ENCODE assay signal across 9 mouse cellular contexts in genomic region chr17:90007438-90008109, GRCm38 (mm10).
DNase-seq lines count a peak whose midpoint lies in the region; ATAC-seq lines count a peak whose summit lies in the region.
"Had no signal": no experiment of that assay in that cellular context is flagged by ENCODE, and none has a peak within 500 bp of the region (broad histone marks: within the 10 kb centered on the region; RNA-seq: fewer than 3 reads in every experiment).

No protein-coding gene starts in this region.

- H3K4me2 ChIP-seq in kidney, embryonic 15.5 days, result no peak overlapping the region
- no peak overlapping the region for H3K4me2 ChIP-seq in forebrain, embryonic 15.5 days (replicated peaks)
- H3K4me2 ChIP-seq: embryonic facial prominence, embryonic 15.5 days had no signal

- H3K9ac ChIP-seq in kidney, embryonic 15.5 days, result no peak overlapping the region
- no peak overlapping the region for H3K9ac ChIP-seq in forebrain, embryonic 15.5 days (replicated peaks)
- H3K9ac ChIP-seq: embryonic facial prominence, embryonic 15.5 days had no signal

- no peak for ATAC-seq in kidney, embryonic 15.5 days (replicated peaks; ENCODE audit: low FRiP score)
- peak; percentile 61 for ATAC-seq in forebrain, embryonic 15.5 days (replicated peaks)

- H3K9me3 ChIP-seq in kidney, embryonic 15.5 days (replicated peaks), result no peaks in the 10 kb centered on the region
- no peaks in the 10 kb centered on the region for H3K9me3 ChIP-seq in forebrain, embryonic 15.5 days
- H3K9me3 ChIP-seq: embryonic facial prominence, embryonic 15.5 days had no signal

- no peak overlapping the region for H3K4me3 ChIP-seq in kidney, embryonic 15.5 days (replicated peaks)
- H3K4me3 ChIP-seq in forebrain, embryonic 15.5 days, result no peak overlapping the region
- H3K4me3 ChIP-seq: embryonic facial prominence, embryonic 15.5 days had no signal

- no peaks in the 10 kb centered on the region for H3K4me1 ChIP-seq in kidney, embryonic 15.5 days
- H3K4me1 ChIP-seq in forebrain, embryonic 15.5 days, result peaks cover 6% of the 10 kb centered on the region
- H3K4me1 ChIP-seq: embryonic facial prominence, embryonic 15.5 days had no signal

- WGBS in kidney, embryonic 15.5 days, result 63% methylated on average over 5 of the region's 5 CpGs
- WGBS in forebrain, embryonic 15.5 days, result 45% methylated on average over 5 of the region's 5 CpGs

- no peaks in the 10 kb centered on the region for H3K27me3 ChIP-seq in kidney, embryonic 15.5 days
- no peaks in the 10 kb centered on the region for H3K27me3 ChIP-seq in forebrain, embryonic 15.5 days
- H3K27me3 ChIP-seq: embryonic facial prominence, embryonic 15.5 days had no signal

- H3K27ac ChIP-seq in kidney, embryonic 15.5 days, result no peak overlapping the region
- no peak overlapping the region for H3K27ac ChIP-seq in forebrain, embryonic 15.5 days (replicated peaks)
- H3K27ac ChIP-seq: embryonic facial prominence, embryonic 15.5 days had no signal

- peak; percentile 13 for DNase-seq in kidney, postnatal 10 days
- DNase-seq in adrenal gland, postnatal 36 days, result peak; percentile 1 to 38
- DNase-seq in left cerebral cortex, postnatal 36 days (ENCODE audit: low spot score in 2 of 2), result peak; percentile 11
- DNase-seq in thymus, postnatal 36 days, result no peak
- DNase-seq in ovary, postnatal 14 days (ENCODE audit: low spot score), result no peak
- DNase-seq in lung, postnatal 4 days, result no peak

- H3K36me3 ChIP-seq in kidney, embryonic 15.5 days, result no peaks in the 10 kb centered on the region
- H3K36me3 ChIP-seq in forebrain, embryonic 15.5 days, result no peaks in the 10 kb centered on the region
- H3K36me3 ChIP-seq: embryonic facial prominence, embryonic 15.5 days had no signal

- intact Hi-C loops in left cerebral cortex, postnatal 36 days (cut with DNase I), result no loop called here

Comparison
In these comparisons a context has a peak if more than half of its experiments do, and no peak if none do; other contexts are left out.
1. DNase-seq: peak in kidney, postnatal 10 days (single experiment), adrenal gland, postnatal 36 days (2 of 2) and left cerebral cortex, postnatal 36 days (2 of 2); none in thymus, postnatal 36 days (0 of 2), ovary, postnatal 14 days (single experiment) and lung, postnatal 4 days (0 of 2).